Mouse (Mus musculus) intestine, embryonic 14.5 days (tissue): Measurements from ENCODE around the gene Nsg2. TPM values are rescaled to one million over a fixed set of nuclear protein-coding genes. Genes with fewer than 3 reads are reported as not detected.
"Not testable (repeated sequence)": the region's sequence is repeated elsewhere in the genome, so short reads cannot be mapped to it uniquely, and the experiment has no call there.

Experiments
- ATAC-seq: fragments of 200-750 bp; cut with Nextera tagmentation; replicated peaks from 2 replicates; pipeline ENCODE4 v1.8.0; 2017; ENCODE audit warnings: low read depth, moderate number of reproducible peaks, moderate TSS enrichment, moderate library complexity; ENCODE audit not compliant: low FRiP score, low TSS enrichment
- DNase-seq: peaks from one replicate; pipeline ENCODE4 v3.0.0-alpha.2; 2018; ENCODE audit warnings: low spot score
- H3K27ac ChIP-seq: fragments of 300-500 bp; sonication (generic); 2 replicates; pipeline ENCODE4 v1.5.1; 2014; ENCODE audit warnings: low read depth, mild to moderate bottlenecking, control low read depth
- H3K27me3 ChIP-seq: fragments of 300-500 bp; sonication (generic); replicated peaks from 2 replicates; pipeline ENCODE4 v1.6.1; 2014; ENCODE audit warnings: low read length, control low read depth; ENCODE audit not compliant: control insufficient read depth, insufficient read depth
- H3K36me3 ChIP-seq: fragments of 300-500 bp; sonication (generic); 2 replicates; pipeline ENCODE4 v1.6.1; 2014; ENCODE audit warnings: low read length, control low read depth; ENCODE audit not compliant: control insufficient read depth, insufficient read depth
- H3K4me1 ChIP-seq: fragments of 300-500 bp; sonication (generic); replicated peaks from 2 replicates; pipeline ENCODE4 v1.6.1; 2014; ENCODE audit warnings: low read length, control low read depth, mixed read lengths; ENCODE audit not compliant: control insufficient read depth, insufficient read depth
- H3K4me2 ChIP-seq: fragments of 300-500 bp; sonication (generic); 2 replicates; pipeline ENCODE4 v1.6.1; 2014; ENCODE audit warnings: low read length
- H3K4me3 ChIP-seq: fragments of 300-500 bp; sonication (generic); 2 replicates; pipeline ENCODE4 v1.5.1; 2014; ENCODE audit warnings: low read depth, low read length, control low read depth, mixed read lengths
- H3K9ac ChIP-seq: fragments of 300-500 bp; sonication (generic); 2 replicates; pipeline ENCODE4 v1.6.1; 2014; ENCODE audit warnings: mild to moderate bottlenecking, low read length
- H3K9me3 ChIP-seq: fragments of 300-500 bp; sonication (generic); 2 replicates; pipeline ENCODE4 v1.6.1; 2016; ENCODE audit warnings: low read length, control low read depth; ENCODE audit not compliant: control insufficient read depth
- WGBS: fragments of 180-500 bp; shearing (Covaris S2); extraction: QIAGEN DNeasy Blood & Tissue Kit; methylation state at CpG from one replicate; pipeline ENCODE4 v1.1.7; 2014; 5-methylcytosine and 5-hydroxymethylcytosine counted together
- polyA plus RNA-seq: library from polyadenylated mRNA; unstranded; fragments of >200 nt; fragmentation: Nextera tagmentation; extraction: Ambion mirVana; gene quantifications from 2 replicates; pipeline ENCODE4 v1.2.1, GENCODE M21; 2014

Gene Nsg2
- polyA plus RNA-seq, 1 experiment from 2014 or later: 4.0 TPM

GRCm38 (mm10) chr11:32002670-32003072 is 2.4 kb downstream of the Nsg2 start:
- Histone ChIP-seq H3K4me3 (no peak overlapping the region), H3K27ac (no peak overlapping the region), H3K9ac (no peak overlapping the region), H3K4me1 (peaks cover 9% of the 10 kb centered on the region; the same call in 1 of the 2 replicates), H3K9me3 (0 out of 2 replicates have a peak, but pooled peaks cover 4% of the 10 kb centered on the region), H3K4me2 (no peak overlapping the region), H3K27me3 (no peaks in the 10 kb centered on the region), H3K36me3 (no peaks in the 10 kb centered on the region)
- DNase-seq: no peak
- WGBS: 4% methylated on average over 5 of the region's 5 CpGs
- ATAC-seq: no peak

GRCm38 (mm10) chr11:32008049-32008448 is 7.8 kb downstream of the Nsg2 start:
- DNase-seq, H3K4me1 ChIP-seq, H3K27ac ChIP-seq, H3K4me2 ChIP-seq, H3K36me3 ChIP-seq, H3K27me3 ChIP-seq, H3K4me3 ChIP-seq, ATAC-seq, H3K9me3 ChIP-seq, H3K9ac ChIP-seq: not testable (repeated sequence)
- WGBS: 85% methylated on average over 3 of the region's 3 CpGs

- Histone ChIP-seq H3K36me3 (no peaks in the 10 kb centered on the region), H3K9me3 (0 out of 2 replicates have a peak, but pooled peaks cover 4% of the 10 kb centered on the region), H3K9ac (no peak overlapping the region), H3K27ac (no peak overlapping the region), H3K4me1 (peaks cover 3% of the 10 kb centered on the region; the same call in 1 of the 2 replicates), H3K27me3 (no peaks in the 10 kb centered on the region), H3K4me2 (no peak overlapping the region), H3K4me3 (no peak overlapping the region)
- 84% methylated on average over 3 of the region's 3 CpGs for WGBS
- ATAC-seq (no peak), DNase-seq (no peak)
These were observed 8.6 kb downstream of the Nsg2 start for GRCm38 (mm10) chr11:32008852-32009251.

- H3K9ac ChIP-seq: no peak overlapping the region
- no peak for DNase-seq
- no peak overlapping the region for H3K4me3 ChIP-seq
- ATAC-seq: no peak
- 0 out of 2 replicates have a peak, but pooled peaks cover 4% of the 10 kb centered on the region for H3K9me3 ChIP-seq
- peaks cover 3% of the 10 kb centered on the region; the same call in 1 of the 2 replicates for H3K4me1 ChIP-seq
- H3K27me3 ChIP-seq: no peaks in the 10 kb centered on the region
- no peak overlapping the region for H3K4me2 ChIP-seq
- H3K36me3 ChIP-seq: no peaks in the 10 kb centered on the region
- 28% methylated on average over 13 of the region's 13 CpGs for WGBS
- H3K27ac ChIP-seq: no peak overlapping the region
These were observed 9.8 kb downstream of the Nsg2 start for GRCm38 (mm10) chr11:32009961-32010662.

- Histone ChIP-seq H3K36me3 (no peaks in the 10 kb centered on the region), H3K4me3 (no peak overlapping the region), H3K9ac (no peak overlapping the region), H3K27ac (no peak overlapping the region), H3K27me3 (no peaks in the 10 kb centered on the region), H3K4me2 (no peak overlapping the region), H3K9me3 (0 out of 2 replicates have a peak, but pooled peaks cover 4% of the 10 kb centered on the region), H3K4me1 (peaks cover 3% of the 10 kb centered on the region; the same call in 1 of the 2 replicates)
- DNase-seq: no peak
- no peak for ATAC-seq
- 61% methylated on average over 5 of the region's 5 CpGs for WGBS
These were observed 10.4 kb downstream of the Nsg2 start for GRCm38 (mm10) chr11:32010663-32010970.

GRCm38 (mm10) chr11:32011867-32012603 is 11.8 kb downstream of the Nsg2 start:
- Histone ChIP-seq H3K27me3 (no peaks in the 10 kb centered on the region), H3K9me3 (0 out of 2 replicates have a peak, but pooled peaks cover 3% of the 10 kb centered on the region), H3K9ac (no peak overlapping the region), H3K27ac (no peak overlapping the region), H3K4me3 (no peak overlapping the region), H3K36me3 (no peaks in the 10 kb centered on the region), H3K4me2 (no peak overlapping the region), H3K4me1 (peaks cover 3% of the 10 kb centered on the region; the same call in 1 of the 2 replicates)
- DNase-seq (no peak), ATAC-seq (no peak)
- WGBS: 61% methylated on average over 9 of the region's 9 CpGs

- Histone ChIP-seq H3K4me1 (peaks cover 3% of the 10 kb centered on the region; the same call in 1 of the 2 replicates), H3K9me3 (no peaks in the 10 kb centered on the region), H3K9ac (no peak overlapping the region), H3K27ac (no peak overlapping the region), H3K36me3 (no peaks in the 10 kb centered on the region), H3K4me3 (no peak overlapping the region), H3K27me3 (no peaks in the 10 kb centered on the region), H3K4me2 (no peak overlapping the region)
- 85% methylated on average over 4 of the region's 4 CpGs for WGBS
- no peak for DNase-seq
- no peak for ATAC-seq
These were observed 12.8 kb downstream of the Nsg2 start for GRCm38 (mm10) chr11:32013014-32013427.

- no peak overlapping the region for H3K4me2 ChIP-seq
- peaks cover 3% of the 10 kb centered on the region; the same call in 1 of the 2 replicates for H3K4me1 ChIP-seq
- ATAC-seq (no peak), DNase-seq (no peak)
- H3K27me3 ChIP-seq: no peaks in the 10 kb centered on the region
- no peaks in the 10 kb centered on the region for H3K36me3 ChIP-seq
- no peaks in the 10 kb centered on the region for H3K9me3 ChIP-seq
- WGBS: 80% methylated on average over 1 of the region's 1 CpGs
- H3K9ac ChIP-seq: no peak overlapping the region
- H3K27ac ChIP-seq: no peak overlapping the region
- H3K4me3 ChIP-seq: no peak overlapping the region
These were observed 13.3 kb downstream of the Nsg2 start for GRCm38 (mm10) chr11:32013561-32013960.
